Mouse (Mus musculus): ENCODE measurements around the gene Ralgps1. TPM values are rescaled to one million over a fixed set of nuclear protein-coding genes. Genes with fewer than 3 reads are reported as not detected.

Ralgps1 gene
- polyA plus RNA-seq, 1 experiment: 0.47 TPM

GRCm38 (mm10) chr2:33176921-33177320 is 194.4 kb downstream of the Ralgps1 start:
- Histone ChIP-seq H3K36me3 (ENCODE audit: control insufficient read depth, insufficient read depth) (no peaks in the 10 kb centered on the region), H3K79me3 (ENCODE audit: low read depth) (no peaks in the 10 kb centered on the region), H3ac (ENCODE audit: control insufficient read depth, insufficient read length, low read depth) (peak overlapping the region; percentile 35), H3K79me2 (ENCODE audit: control insufficient read depth, insufficient read depth) (no peaks in the 10 kb centered on the region), H3K27me3 (ENCODE audit: control insufficient read depth, insufficient read depth, insufficient read length) (no peaks in the 10 kb centered on the region), H3K4me3 (ENCODE audit: insufficient read depth, poor library complexity, severe bottlenecking) (no peak overlapping the region)
- no peak for TF ChIP-seq CTCF (IDR thresholded peaks at IDR 0.05; ENCODE audit: control insufficient read depth, insufficient read depth, insufficient read length)
- peak; percentile 12 for TF ChIP-seq MYOD1 (IDR thresholded peaks at IDR 0.05; ENCODE audit: control insufficient read depth, insufficient read length, low read depth)
- TF ChIP-seq FOSL1 (IDR thresholded peaks at IDR 0.05; ENCODE audit: insufficient read depth, low read length, poor library complexity, severe bottlenecking): no peak

DNA sequence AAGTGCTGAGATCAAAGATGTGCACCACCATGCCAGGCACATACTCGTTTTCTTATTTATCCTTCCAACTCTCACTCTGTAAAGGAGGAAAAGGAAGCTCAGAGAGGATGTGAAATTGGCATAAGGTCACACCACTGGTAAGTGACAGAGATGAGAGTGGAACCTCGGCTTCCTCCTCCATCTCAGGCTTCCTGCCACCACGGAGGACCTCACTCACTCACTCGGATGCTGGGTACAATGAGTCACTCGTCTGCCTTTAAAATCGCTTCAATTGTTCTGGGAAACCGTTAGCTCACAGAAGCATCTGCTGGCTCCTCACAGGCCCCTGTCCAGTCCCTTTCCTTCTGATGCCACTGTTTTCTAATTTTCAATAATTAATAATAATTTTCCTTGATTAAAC is 194.8 kb downstream of the Ralgps1 start:
- Histone ChIP-seq H3ac (ENCODE audit: control insufficient read depth, insufficient read length, low read depth) (no peak overlapping the region), H3K4me3 (ENCODE audit: insufficient read depth, poor library complexity, severe bottlenecking) (no peak overlapping the region), H3K79me3 (ENCODE audit: low read depth) (no peaks in the 10 kb centered on the region), H3K27me3 (ENCODE audit: control insufficient read depth, insufficient read depth, insufficient read length) (no peaks in the 10 kb centered on the region), H3K79me2 (ENCODE audit: control insufficient read depth, insufficient read depth) (no peaks in the 10 kb centered on the region), H3K36me3 (ENCODE audit: control insufficient read depth, insufficient read depth) (no peaks in the 10 kb centered on the region)
- no peak for TF ChIP-seq CTCF (IDR thresholded peaks at IDR 0.05; ENCODE audit: control insufficient read depth, insufficient read depth, insufficient read length)
- TF ChIP-seq MAX (IDR thresholded peaks at IDR 0.05): no peak
- TF ChIP-seq USF1 (IDR thresholded peaks at IDR 0.05; ENCODE audit: low read depth): no peak
- no peak for TF ChIP-seq MYOG (IDR thresholded peaks at IDR 0.05; ENCODE audit: control insufficient read depth, extremely low read depth, insufficient read length)
- no peak for TF ChIP-seq CEBPB (IDR thresholded peaks at IDR 0.05; ENCODE audit: low read depth)
- TF ChIP-seq MYOD1 (IDR thresholded peaks at IDR 0.05; ENCODE audit: control insufficient read depth, insufficient read length, low read depth): peak; percentile 6
- TF ChIP-seq FOSL1 (IDR thresholded peaks at IDR 0.05; ENCODE audit: insufficient read depth, low read length, poor library complexity, severe bottlenecking): peak; percentile 29

- Histone ChIP-seq H3K79me3 (ENCODE audit: low read depth) (no peaks in the 10 kb centered on the region), H3K36me3 (ENCODE audit: control insufficient read depth, insufficient read depth) (no peaks in the 10 kb centered on the region), H3K27me3 (ENCODE audit: control insufficient read depth, insufficient read depth, insufficient read length) (no peaks in the 10 kb centered on the region), H3K4me3 (ENCODE audit: insufficient read depth, poor library complexity, severe bottlenecking) (no peak overlapping the region), H3K79me2 (ENCODE audit: control insufficient read depth, insufficient read depth) (no peaks in the 10 kb centered on the region), H3ac (ENCODE audit: control insufficient read depth, insufficient read length, low read depth) (no peak overlapping the region)
- TF ChIP-seq MYOG (IDR thresholded peaks at IDR 0.05; ENCODE audit: control insufficient read depth, extremely low read depth, insufficient read length): no peak
These were observed 197.6 kb downstream of the Ralgps1 start for GRCm38 (mm10) chr2:33173686-33174085.

DNA sequence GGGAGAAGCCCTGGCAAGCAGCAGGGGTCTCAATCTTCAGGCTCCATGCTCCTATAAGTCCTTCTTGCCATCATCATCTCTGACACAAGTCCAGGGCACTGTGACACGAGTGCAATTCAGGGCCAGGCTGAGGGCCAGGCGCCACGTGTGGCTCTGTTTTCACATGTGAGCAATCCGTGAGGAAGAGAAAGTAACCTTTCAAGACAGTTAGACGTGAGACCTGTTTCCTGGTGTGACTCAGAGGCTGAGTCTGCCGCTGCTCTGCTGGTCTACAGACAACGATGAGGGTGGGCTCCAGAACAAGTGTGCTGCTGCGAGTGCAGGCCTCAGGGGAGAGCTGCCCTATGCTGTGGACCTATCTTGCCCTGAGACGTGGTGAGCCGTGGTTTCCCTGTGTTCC is 198.2 kb downstream of the Ralgps1 start:
- Histone ChIP-seq H3K79me2 (ENCODE audit: control insufficient read depth, insufficient read depth) (no peaks in the 10 kb centered on the region), H3K4me3 (ENCODE audit: insufficient read depth, poor library complexity, severe bottlenecking) (no peak overlapping the region), H3ac (ENCODE audit: control insufficient read depth, insufficient read length, low read depth) (peak overlapping the region; percentile 57), H3K27me3 (ENCODE audit: control insufficient read depth, insufficient read depth, insufficient read length) (no peaks in the 10 kb centered on the region), H3K79me3 (ENCODE audit: low read depth) (no peaks in the 10 kb centered on the region), H3K36me3 (ENCODE audit: control insufficient read depth, insufficient read depth) (no peaks in the 10 kb centered on the region)
- TF ChIP-seq MAX (IDR thresholded peaks at IDR 0.05) (peak; percentile 78), CTCF (IDR thresholded peaks at IDR 0.05; ENCODE audit: control insufficient read depth, insufficient read depth, insufficient read length) (no peak), MYOG (IDR thresholded peaks at IDR 0.05; ENCODE audit: control insufficient read depth, extremely low read depth, insufficient read length) (no peak), FOSL1 (IDR thresholded peaks at IDR 0.05; ENCODE audit: insufficient read depth, low read length, poor library complexity, severe bottlenecking) (no peak), MYOD1 (IDR thresholded peaks at IDR 0.05; ENCODE audit: control insufficient read depth, insufficient read length, low read depth) (no peak), CEBPB (IDR thresholded peaks at IDR 0.05; ENCODE audit: low read depth) (no peak)

DNA sequence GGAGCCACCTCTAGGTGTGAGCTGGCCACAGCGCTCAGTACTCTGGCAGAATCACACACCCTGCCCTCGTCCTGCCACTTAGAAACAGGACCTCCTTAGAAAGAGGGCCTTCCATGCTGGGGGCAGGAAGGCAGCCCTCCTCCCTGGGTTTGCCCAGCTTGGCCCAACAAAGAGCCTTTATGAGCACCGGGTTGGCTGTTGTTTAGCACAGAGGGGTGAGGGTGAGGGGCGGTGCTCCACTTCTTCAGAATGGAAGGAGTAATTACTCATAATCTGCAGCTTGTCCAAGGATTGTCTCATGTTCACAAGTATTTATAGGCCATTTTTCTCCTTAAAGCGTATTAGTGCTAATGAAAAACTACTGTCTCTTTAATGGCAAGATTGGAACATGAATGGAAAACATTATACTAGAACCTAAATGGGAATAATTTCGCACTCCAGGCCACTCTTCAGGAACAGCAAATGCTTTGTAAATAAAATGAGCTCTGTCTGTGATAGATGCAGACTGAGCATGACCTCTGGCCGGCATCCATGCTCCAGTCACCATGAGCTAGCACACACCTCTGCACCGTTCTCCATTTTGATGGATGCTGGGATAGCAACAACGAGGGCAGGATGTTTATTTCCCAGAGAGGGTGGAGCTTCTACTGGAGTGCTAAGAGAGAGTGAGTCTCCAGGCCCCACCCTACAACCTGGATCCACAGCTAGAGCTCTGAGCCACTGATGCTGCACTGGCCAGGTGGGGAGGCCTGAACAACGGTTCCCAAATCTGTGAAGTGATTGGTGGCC is 200.3 kb downstream of the Ralgps1 start:
- H3K79me3 ChIP-seq (ENCODE audit: low read depth): no peaks in the 10 kb centered on the region
- H3K79me2 ChIP-seq (ENCODE audit: control insufficient read depth, insufficient read depth): no peaks in the 10 kb centered on the region
- no peak overlapping the region for H3ac ChIP-seq (ENCODE audit: control insufficient read depth, insufficient read length, low read depth)
- H3K36me3 ChIP-seq (ENCODE audit: control insufficient read depth, insufficient read depth): no peaks in the 10 kb centered on the region
- TF ChIP-seq MYOG (IDR thresholded peaks at IDR 0.05; ENCODE audit: control insufficient read depth, extremely low read depth, insufficient read length) (no peak), MYOD1 (IDR thresholded peaks at IDR 0.05; ENCODE audit: control insufficient read depth, insufficient read length, low read depth) (no peak), CEBPB (IDR thresholded peaks at IDR 0.05; ENCODE audit: low read depth) (no peak), MAX (IDR thresholded peaks at IDR 0.05) (no peak), USF1 (IDR thresholded peaks at IDR 0.05; ENCODE audit: low read depth) (no peak)
- H3K4me3 ChIP-seq (ENCODE audit: insufficient read depth, poor library complexity, severe bottlenecking): no peak overlapping the region
- no peaks in the 10 kb centered on the region for H3K27me3 ChIP-seq (ENCODE audit: control insufficient read depth, insufficient read depth, insufficient read length)

DNA sequence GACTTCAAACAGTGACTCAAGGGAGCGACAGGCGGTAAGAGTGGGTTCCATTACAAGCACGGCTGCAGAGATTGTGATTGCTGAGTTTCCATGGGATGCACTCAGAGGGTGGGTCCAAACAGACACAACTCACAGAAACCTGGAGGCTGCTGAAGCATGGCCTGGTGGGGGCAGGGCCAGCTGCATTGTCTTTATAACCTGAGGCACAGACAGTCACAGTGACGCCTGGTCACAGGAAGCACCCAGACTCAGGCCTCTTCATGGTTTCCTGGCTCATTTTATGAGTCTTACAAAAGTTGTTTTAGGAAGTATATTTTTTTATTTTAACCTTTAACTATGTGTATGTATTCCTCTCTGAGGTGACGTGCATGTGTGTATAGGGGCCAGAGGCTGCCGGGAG is 201.8 kb downstream of the Ralgps1 start:
- no peak overlapping the region for H3K4me3 ChIP-seq (ENCODE audit: insufficient read depth, poor library complexity, severe bottlenecking)

More for the DNA sequence above, 201.8 kb downstream of the Ralgps1 start:
- no peak overlapping the region for H3ac ChIP-seq (ENCODE audit: control insufficient read depth, insufficient read length, low read depth)
- H3K79me3 ChIP-seq (ENCODE audit: low read depth): no peaks in the 10 kb centered on the region
- H3K36me3 ChIP-seq (ENCODE audit: control insufficient read depth, insufficient read depth): no peaks in the 10 kb centered on the region
- H3K27me3 ChIP-seq (ENCODE audit: control insufficient read depth, insufficient read depth, insufficient read length): no peaks in the 10 kb centered on the region
- TF ChIP-seq USF1 (IDR thresholded peaks at IDR 0.05; ENCODE audit: low read depth): no peak
- no peak for TF ChIP-seq FOSL1 (IDR thresholded peaks at IDR 0.05; ENCODE audit: insufficient read depth, low read length, poor library complexity, severe bottlenecking)
- no peak for TF ChIP-seq MYOG (IDR thresholded peaks at IDR 0.05; ENCODE audit: control insufficient read depth, extremely low read depth, insufficient read length)
- TF ChIP-seq CTCF (IDR thresholded peaks at IDR 0.05; ENCODE audit: control insufficient read depth, insufficient read depth, insufficient read length): no peak
- no peak for TF ChIP-seq CEBPB (IDR thresholded peaks at IDR 0.05; ENCODE audit: low read depth)
- no peak for TF ChIP-seq MYOD1 (IDR thresholded peaks at IDR 0.05; ENCODE audit: control insufficient read depth, insufficient read length, low read depth)
- TF ChIP-seq MAX (IDR thresholded peaks at IDR 0.05): no peak
- H3K79me2 ChIP-seq (ENCODE audit: control insufficient read depth, insufficient read depth): no peaks in the 10 kb centered on the region
